Mouse (Mus musculus): ENCODE data around the gene Dnmt3l.

Gene Dnmt3l

DNA sequence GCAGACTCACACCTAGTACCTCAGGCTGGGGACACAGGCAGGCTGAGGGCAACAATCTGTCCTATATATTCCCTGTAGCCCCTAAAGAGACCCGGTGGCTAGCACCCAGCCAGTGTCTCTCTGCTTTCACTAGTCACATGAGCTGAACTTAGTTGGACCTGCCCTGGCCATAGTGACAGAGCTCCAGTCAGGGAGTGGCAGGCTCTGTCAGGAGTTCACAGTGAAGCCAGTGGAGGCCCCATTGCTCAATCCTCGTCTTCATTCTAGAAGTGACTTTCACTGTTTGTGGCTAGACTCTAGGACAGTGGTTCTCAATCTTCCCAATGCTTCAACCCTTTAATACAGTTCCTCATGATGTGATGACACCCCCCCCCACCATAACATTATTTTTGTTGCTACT lies 9.8 kb upstream of the Dnmt3l start:
- in situ Hi-C loops (cut with MboI, MseI) = loop anchor here (5.0 kb wide), 2 partner anchors 130 to 295 kb away; no protein-coding TSS in a partner anchor

DNA sequence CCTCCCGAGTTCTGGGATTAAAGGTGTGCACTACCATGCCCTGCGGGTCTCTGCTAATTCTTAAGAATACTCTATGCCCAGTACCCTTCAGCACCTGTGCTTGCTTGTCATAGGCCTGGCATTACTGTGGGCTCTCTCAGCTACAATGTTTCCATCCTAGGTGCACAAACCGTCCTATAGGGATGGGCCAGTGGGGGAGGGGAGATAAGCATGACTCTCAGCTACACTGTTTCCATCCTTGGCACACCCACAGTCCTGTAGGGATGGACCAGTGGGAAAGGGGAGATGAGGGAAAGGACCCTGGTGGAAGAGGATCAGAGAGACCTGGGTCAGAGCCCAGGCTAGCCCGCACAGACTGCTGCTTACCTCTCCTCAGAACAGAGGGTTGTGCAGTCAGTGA lies 4.6 kb upstream of the Dnmt3l start:
- in situ Hi-C loops (cut with MboI, MseI) = no loop called here

DNA sequence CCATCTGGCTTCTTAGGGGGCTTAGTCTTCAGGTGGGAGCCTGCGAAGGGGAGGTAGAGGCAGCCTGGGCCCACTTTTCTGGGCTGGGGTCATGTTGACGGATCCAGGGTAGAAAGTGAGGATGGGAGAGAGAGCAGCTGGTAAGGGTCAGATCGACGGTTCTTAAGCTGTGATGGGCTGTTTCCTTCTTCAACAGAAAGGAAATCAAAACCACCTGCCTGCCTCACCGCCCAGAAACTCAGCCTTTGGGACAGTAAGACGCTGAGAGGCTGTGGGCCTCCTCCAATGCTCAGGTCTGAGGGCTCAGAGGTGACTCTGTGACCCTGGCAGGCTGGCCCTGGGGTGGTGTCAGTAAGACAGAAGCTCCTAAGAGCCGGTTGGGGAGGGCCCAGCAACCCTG lies 349 bp downstream of the Dnmt3l start:
- in situ Hi-C loops (cut with MboI, MseI) = no loop called here

DNA sequence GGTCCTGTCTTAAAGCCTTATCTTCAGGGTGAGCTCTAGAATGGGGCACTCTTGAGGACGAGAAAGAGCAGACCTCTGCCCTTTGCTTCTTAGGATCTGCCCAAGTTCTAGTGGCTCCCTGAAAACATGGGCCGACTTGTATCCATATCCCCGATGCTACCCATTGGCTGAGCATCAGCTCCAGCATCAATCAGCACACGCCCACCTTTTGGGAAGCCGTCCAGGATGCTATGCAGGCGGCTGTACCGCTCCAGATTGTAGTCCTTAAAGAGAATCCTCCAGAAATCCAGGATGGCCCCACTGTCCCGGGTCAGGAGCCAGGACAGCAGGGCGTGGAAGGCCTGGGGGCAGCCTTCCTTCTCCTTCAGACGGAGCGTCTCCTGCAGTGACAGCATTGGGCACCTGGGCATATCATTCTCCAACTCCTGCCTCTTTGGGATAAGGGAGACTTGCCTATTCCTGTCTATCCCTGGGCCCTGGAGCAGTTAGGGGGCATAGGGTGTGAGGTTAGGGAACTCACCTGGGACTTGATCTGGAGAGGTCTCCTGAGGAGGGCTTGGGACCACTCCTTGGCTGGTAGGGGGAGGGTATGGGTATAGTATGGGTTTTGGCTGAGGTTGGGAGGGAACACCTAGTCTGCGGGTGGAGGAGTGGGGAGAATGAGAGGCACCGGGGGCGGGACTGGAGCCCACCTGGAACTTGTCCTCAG lies 1.1 kb downstream of the Dnmt3l start:
- in situ Hi-C loops (cut with MboI, MseI) = no loop called here

DNA sequence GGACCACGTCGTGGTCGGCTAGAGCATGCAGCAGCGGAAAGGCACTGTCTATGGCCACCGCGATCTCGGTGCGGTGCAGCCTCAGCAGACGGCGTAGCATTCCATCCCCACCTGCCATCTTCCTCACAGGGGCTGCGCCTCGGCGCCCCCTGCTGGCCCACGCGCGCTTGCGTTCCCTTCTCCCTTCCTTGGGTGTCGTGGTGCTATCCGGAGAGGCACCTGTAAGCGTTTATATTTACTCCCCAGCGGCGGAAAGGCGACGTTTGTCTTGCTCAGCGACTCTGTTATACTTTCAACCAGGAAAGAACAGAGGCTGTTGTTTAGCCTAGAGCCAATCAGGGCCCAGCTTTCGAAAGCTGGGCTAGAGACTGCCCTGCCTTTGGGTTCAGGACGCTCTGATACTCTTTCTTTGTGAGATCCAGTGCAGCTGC lies 1.7 kb downstream of the Dnmt3l start, which contains the start of gene Aire:
Gene Aire (minus strand): TSS at position 205 of the 431 bp plus-strand sequence.
- in situ Hi-C loops (cut with MboI, MseI) = no loop called here

DNA sequence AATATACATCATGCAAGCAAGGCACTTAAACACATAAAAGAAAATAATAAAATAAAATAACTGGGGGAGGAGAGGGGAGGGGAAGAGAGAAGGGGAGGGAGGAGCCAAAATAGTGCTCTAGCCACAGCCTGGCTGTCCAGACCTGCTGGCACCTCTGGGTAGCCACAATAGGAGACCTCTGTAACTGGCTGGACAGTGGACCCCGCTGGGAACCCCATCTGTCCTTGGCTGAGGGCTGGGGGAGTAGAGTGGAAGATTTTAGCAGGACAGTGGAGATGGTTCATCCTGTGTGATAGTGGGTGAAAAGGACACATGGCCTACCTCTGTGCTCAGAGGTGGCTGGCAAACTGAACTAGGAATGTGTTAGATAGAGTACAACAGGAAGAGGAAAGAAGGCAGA lies 2.8 kb downstream of the Dnmt3l start:
- in situ Hi-C loops (cut with MboI, MseI) = no loop called here

DNA sequence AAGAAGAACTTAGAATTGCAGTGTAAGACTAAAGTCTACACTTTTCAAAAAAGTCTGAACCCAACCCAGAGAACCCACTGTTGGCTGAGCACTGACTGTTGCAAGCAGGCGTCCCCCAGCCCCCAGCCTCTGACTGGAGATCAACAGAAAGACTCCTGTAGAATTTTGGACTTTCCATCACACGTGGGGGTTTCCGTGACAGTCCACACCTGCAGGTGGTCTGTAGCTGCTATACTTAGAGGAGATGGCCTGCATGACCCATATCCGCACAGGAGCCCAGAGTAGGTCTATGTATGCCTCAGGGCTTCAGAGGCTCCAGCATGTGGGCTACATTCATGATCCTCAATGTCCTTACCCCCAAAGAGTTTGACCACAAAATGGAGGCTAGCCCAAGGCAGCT lies 4.6 kb downstream of the Dnmt3l start:
- in situ Hi-C loops (cut with MboI, MseI) = no loop called here

DNA sequence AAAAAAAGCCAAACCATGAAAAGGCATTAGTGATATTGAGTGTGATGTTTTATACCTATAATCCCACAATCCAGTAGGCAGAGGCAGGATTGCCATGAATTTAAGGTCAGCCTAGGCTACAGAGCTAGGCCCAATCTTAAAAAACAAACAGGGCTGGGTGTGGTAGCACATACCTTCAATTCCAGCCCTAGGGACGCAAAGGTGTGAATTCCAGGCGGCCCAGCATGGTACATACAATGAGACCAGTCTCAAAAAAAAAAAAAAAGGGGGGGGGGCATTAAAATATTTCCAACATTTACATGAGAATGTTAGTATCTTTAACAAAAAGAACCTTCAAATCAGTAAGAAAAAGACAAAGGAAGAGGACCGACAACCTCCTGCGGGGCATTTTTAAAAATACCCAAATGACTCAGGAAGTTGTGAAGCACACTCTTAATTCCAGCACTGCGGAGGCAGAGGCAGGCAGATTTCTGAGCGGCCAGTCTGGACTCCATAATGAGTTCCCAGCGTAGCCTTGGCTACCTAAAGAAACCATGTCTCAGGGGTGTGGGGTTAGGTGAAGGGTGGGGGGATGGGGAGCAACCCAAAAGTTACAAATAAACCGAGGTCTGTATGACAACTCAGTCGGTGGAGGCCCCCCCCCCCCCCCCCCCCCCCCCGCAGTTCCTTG lies 6.4 kb downstream of the Dnmt3l start:
- in situ Hi-C loops (cut with MboI, MseI) = no loop called here

DNA sequence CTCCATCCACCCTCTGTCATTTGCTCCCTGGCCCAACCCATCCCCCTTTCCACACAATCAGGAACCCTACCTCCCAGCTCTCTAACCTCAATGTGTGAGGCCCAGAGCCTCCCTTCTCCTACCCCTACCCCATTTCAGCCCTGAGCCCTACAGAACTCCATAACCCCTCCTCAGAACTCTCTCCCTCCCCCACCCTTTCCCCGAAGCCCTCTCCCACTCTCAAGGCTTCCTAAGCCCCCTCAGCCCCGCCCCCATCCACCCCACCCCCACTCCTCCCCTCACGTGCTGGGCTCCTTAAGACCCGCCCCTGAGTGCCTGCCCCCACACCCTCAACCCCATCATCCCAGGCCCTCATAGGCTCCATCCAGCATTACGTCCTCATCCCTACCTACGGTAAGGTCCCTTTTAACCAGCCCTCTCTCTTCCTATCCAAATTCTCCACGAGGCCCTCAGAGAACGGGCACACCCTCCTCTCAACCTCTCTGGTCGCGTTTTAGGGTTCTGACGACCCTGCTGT lies 7.8 kb downstream of the Dnmt3l start:
- in situ Hi-C loops (cut with MboI, MseI) = no loop called here

DNA sequence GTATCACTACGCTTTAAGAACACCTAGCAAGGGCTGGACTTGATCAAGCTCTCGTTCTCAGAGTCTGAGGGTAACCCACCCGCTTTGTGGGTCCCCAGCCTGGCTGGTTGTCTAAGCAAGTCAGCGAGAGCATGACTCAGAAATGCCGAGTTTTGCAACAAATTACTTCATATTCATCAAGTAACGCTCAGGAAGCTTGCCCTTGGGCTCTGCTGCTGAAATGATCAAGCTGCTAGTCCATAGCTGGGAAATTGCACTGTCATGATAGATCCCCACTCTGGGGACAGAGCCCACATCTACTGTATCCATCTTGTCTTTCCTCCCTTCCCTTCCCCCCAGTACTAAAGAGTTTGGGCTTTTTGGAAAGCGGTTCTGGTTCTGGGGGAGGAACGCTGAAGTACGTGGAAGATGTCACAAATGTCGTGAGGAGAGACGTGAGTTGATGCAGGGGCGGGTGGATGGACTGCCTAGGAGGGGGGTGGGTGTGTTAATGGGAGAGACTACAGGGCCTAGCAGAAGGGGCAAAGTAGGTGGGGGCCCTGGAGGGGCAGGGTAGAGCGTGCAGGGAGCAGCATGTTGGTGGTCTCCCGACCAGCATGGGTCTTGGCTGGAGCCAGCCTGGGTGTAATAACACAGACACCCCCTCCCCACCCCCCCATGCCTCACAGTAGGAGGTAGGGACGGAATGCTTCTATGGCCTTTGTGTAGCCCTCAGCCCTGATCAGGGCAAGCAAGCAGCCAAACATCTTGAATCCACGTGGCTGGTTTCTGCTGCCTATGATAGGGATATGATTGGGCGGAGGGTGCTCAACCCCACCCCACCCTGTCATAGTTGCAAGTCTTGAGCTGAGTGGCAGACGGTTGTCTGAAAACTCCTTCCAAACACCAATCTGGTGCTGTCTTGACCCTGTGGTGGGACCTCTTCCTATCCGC lies 13.2 kb downstream of the Dnmt3l start:
- in situ Hi-C loops (cut with MboI, MseI) = no loop called here

DNA sequence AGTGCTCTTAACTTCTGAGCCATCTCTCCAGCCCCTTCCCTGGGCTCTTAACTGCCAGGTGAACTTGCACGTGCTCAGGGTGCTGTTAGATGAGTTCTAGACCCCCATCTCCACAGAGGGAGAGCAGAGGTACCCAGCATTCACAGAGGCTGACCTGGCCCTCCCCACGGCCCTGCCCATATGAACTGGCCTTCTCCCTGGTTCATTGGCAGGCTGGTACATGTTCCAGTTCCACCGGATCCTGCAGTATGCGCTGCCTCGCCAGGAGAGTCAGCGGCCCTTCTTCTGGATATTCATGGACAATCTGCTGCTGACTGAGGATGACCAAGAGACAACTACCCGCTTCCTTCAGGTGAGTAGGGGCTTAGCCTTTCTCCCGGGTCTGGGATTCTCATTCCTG lies 15.3 kb downstream of the Dnmt3l start:
- in situ Hi-C loops (cut with MboI, MseI) = no loop called here

DNA sequence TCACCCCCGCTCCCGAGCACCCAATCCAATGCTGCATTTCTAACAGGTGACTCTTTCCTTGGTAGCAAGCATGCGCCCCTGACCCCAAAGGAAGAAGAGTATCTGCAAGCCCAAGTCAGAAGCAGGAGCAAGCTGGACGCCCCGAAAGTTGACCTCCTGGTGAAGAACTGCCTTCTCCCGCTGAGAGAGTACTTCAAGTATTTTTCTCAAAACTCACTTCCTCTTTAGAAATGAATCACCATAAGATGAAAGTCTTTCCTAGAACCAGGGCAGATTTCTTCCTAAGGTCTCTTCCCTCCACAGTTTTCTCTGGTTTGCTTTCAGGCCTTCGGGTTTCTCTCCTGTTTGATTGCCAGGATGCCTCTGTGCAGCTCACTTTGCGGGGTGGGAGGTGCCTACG lies 21.4 kb downstream of the Dnmt3l start:
- in situ Hi-C loops (cut with MboI, MseI) = no loop called here

DNA sequence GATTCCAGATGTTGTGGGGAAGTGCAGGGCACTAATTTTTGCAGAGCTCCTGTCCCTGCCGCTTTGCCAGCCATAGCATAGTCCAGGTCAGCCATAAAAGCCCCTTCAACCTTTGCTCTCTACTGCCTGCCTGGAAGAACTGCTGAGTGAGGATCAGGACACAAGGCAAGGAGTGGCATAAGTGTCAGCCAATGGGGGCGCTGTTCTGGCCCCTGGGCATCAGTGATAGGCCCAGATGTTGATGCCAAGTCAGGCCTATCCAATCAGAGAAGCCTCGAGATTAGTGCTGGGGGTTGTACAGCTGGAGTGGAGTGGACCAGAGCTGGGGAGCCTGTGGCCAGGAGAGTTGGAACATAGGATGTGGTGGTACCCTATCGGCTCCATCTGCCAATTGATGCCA lies 25.5 kb downstream of the Dnmt3l start:
- in situ Hi-C loops (cut with MboI, MseI) = no loop called here

DNA sequence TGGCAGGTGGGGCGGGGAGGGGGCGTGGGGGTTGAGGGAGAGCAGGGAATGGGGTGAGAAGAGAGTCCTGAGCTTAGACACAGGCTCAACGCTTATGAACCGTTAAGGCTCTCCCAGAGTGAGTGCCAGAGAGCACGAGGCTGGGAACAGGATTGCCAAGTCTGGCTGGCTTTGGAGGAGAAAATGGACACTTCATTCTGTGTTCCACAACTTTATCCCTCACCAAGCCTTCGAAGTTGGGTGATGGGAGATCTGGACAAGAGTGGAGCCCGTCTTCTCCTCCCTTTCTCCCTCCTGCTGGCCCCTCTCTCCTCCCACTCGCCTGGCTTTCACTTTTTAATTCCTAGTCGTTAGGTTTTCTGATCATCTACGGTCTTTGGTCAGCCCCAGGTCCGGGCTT lies 26.8 kb downstream of the Dnmt3l start:
- in situ Hi-C loops (cut with MboI, MseI) = no loop called here

DNA sequence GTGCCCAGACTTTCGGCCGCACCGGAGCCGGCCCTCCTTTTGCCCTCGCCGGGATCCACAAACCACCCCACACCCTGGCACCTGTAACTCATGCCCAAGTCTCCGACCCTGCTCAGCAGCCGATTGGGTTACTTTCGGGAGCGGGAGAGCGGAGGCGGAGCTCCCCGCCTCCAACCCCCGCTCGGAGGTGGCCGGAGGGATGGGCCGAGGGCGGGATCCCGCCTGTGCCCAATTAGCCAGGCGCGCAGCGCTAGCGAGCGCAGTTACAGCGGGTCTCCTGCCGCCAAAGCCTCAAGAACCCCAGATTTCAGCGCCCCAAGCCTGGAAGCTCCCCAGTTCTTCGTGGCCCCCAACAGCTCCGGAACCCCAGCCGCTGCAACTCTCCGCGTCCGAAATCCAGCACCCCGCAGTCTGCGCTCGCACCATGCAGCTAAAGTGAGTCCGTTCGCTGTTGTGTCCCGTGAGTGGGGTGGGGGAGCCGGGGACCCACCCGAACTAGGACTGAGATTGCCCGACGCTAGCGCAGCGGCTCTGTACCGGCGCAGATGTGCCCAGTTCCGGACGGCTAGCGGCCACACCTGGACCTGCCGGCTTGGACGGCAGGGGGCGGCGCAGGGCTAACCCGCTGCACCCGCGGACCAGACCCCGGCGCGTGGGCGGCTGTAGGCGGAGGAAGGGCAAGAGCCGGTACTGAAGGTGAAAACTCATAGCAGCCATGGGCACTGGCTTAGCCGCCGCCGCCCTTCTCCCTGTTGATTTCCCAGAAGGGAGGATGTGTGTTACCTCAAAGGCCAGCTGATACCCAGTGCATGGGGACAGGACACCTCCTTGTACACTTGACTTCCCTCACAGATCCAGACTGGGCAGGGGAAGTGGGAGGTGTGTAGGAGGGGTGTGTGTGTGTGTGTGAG lies 27.6 kb downstream of the Dnmt3l start, which contains the start of gene Icosl:
Gene Icosl (plus strand): TSS at position 202 of the 911 bp plus-strand sequence.
- in situ Hi-C loops (cut with MboI, MseI) = no loop called here

DNA sequence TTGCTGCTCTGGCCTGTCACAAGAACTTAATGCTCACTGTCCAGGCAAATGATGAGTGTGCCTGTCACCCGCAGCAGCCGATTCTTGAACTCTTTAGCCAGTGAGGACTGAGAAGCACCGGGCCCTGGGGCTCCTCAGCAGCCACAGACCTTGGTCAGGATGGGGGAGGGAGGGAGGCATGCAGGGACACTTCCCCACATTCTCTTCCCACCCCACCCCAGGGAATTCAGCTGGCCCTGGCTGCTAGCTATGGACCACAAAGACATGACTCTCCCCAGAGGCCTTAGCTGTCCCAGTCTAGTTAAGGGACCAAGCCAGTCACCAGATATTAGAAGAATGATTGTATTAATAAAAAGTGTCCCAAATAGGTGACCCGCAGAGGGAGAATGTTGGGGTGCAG lies 32.4 kb downstream of the Dnmt3l start:
- in situ Hi-C loops (cut with MboI, MseI) = no loop called here

DNA sequence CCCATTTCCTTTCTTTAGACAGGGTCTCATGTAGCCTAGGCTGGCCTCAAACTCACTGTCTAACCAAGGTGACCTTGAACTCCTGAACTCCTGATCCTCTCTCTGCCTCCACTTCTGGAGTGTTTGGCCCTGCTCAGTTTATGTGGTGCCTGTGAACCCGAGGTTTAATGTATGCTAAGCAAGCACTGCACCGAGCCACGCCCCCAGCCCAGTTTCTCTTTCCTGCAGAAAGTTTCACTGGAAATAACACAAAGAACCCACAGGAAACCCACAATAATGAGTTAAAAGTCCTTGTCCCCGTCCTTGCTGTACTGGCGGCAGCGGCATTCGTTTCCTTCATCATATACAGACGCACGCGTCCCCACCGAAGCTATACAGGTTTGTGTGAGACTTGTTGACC lies 33.2 kb downstream of the Dnmt3l start:
- in situ Hi-C loops (cut with MboI, MseI) = no loop called here

DNA sequence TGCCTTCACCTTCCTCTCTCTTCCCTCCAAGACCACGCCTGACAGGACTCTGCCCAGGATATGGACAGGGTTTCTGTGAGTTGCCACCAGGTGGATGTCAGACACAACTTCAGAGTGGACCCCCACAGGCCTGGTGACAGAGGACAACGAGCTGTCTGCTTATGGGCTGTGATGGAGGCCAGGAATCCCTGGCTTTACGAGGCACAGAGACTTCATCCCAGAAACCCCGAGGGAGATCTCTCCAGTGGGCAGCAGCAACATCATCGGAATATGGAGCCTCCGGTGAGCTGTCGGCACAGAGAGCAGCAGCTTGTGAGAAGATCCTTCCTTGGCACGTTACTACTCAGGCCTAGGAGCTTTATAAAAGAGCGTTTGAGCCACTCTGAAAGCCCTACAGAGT lies 36.1 kb downstream of the Dnmt3l start:
- in situ Hi-C loops (cut with MboI, MseI) = no loop called here

DNA sequence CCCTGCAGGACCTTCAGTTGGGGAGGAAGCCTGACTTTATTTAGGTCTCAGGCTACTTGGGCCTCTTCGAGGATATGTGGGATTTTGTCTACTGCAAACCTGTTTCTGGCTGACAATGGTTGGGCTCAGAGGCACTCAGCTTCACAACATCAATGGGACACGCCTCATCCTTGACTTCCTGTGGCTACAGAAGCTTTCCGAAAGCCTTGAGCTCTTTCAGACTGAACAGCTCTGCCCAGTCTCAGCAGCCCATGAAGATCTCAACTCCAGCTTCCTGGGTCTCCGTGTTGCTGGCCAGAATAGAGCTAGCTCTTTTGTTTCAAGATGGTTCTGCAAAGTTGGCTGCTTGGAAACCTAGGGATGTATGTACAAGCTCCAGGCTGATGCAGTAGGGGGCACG lies 36.5 kb downstream of the Dnmt3l start:
- in situ Hi-C loops (cut with MboI, MseI) = no loop called here

DNA sequence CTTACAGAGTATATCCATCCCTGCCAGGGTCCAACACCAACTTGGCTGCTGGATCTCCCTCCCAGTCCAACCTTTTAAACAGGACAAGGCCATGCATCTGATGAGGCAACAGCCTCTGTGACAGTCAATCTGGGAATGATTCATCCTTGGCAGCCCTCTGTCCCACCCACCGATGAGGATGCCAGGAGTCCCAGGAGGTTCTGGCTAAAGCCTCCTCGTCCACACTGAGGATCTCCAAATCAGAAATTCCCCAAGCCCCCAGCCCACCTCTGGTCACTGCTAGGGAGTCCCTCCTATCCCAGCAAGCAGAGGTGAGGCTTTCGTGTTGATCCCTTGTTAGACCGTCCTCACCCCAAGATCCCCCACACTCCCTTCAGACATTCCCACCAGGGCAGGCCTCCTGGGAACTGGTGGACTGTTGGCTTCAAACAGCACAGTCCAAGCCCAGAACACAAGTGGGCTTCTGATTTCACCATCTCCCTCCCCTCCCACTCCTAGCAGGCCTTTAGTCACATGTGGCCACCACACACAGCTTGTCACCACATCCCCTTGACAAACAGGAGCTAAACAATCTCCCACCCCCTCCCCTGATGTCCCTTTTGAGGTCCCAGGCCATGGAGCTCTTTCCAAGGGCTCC lies 38.3 kb downstream of the Dnmt3l start:
- in situ Hi-C loops (cut with MboI, MseI) = no loop called here
